Mouse (Mus musculus) testis, adult 2 months (tissue): Measurements from ENCODE around the gene Zfp523.

Source experiments
- CTCF ChIP-seq: fragments of 200-500 bp; IDR thresholded peaks from 2 replicates; pipeline ENCODE4 v1.5.1; 2012; ENCODE audit warnings: low read depth, mild to moderate bottlenecking, inconsistent platforms, low read length, moderate library complexity; ENCODE audit not compliant: control insufficient read depth, insufficient read depth, insufficient replicate concordance
- POLR2A ChIP-seq: fragments of 200-500 bp; IDR thresholded peaks from 2 replicates; pipeline ENCODE4 v1.6.1; 2012; ENCODE audit warnings: low read depth, mild to moderate bottlenecking, inconsistent platforms, low read length, moderate library complexity; ENCODE audit not compliant: control insufficient read depth

- TF ChIP-seq POLR2A (no peak), CTCF (no peak)
Observed at GRCm38 (mm10) chr17:28235982-28236635, 59.2 kb downstream of the Zfp523 start.
